23 mouse cellular contexts compared by ENCODE assay signal in the genomic region with DNA sequence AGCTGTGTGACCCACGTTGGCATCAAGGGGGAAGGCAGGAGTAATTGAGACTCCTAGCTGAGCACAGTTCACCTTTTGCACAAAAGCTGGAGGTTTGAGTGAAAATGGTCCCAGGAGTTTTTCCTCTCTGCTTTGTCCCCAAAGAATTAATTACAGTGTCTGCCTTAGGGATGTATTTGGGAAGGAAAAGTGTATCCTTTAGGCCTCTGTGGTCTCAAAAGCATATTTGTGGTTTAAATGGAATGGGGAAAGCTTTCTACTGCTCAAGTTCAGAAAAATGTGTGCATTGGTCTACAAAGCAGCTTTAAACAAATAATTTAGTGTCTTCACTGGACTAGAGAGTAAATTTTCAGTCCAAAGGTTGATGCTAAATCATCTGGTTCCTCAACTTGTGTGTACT.
DNase-seq lines count a peak whose midpoint lies in the region; ATAC-seq and TF ChIP-seq lines count a peak whose summit lies in the region.
"Had no signal": no experiment of that assay in that cellular context is flagged by ENCODE, and none has a peak within 500 bp of the region (broad histone marks: within the 10 kb centered on the region; RNA-seq: fewer than 3 reads in every experiment).

No protein-coding gene starts in this region.

- H3K9ac ChIP-seq in forebrain, embryonic 14.5 days (ENCODE audit: low read length): no peak overlapping the region
- no peak overlapping the region for H3K9ac ChIP-seq in forebrain, embryonic 15.5 days (replicated peaks)
- no peak overlapping the region for H3K9ac ChIP-seq in midbrain, embryonic 13.5 days (replicated peaks)
- no peak overlapping the region for H3K9ac ChIP-seq in midbrain, postnatal 0 days (replicated peaks; ENCODE audit: low read length, poor library complexity, severe bottlenecking)
- H3K9ac ChIP-seq: embryonic facial prominence, embryonic 13.5 days; forebrain, embryonic 13.5 days; forebrain, postnatal 0 days had no signal

- no peak overlapping the region for H3K4me2 ChIP-seq in forebrain, embryonic 14.5 days (ENCODE audit: low read length)
- H3K4me2 ChIP-seq in forebrain, embryonic 15.5 days (replicated peaks): no peak overlapping the region
- H3K4me2 ChIP-seq in midbrain, embryonic 13.5 days (replicated peaks): no peak overlapping the region
- no peak overlapping the region for H3K4me2 ChIP-seq in midbrain, postnatal 0 days (ENCODE audit: low read depth, low read length, poor library complexity, severe bottlenecking)
- H3K4me2 ChIP-seq: embryonic facial prominence, embryonic 13.5 days; forebrain, embryonic 13.5 days had no signal

- H3K36me3 ChIP-seq in forebrain, embryonic 14.5 days (ENCODE audit: control insufficient read depth, insufficient read depth, low read length): no peaks in the 10 kb centered on the region
- no peaks in the 10 kb centered on the region for H3K36me3 ChIP-seq in forebrain, embryonic 15.5 days
- no peaks in the 10 kb centered on the region for H3K36me3 ChIP-seq in midbrain, embryonic 13.5 days
- H3K36me3 ChIP-seq in midbrain, postnatal 0 days (ENCODE audit: insufficient read depth, low read length): no peaks in the 10 kb centered on the region
- H3K36me3 ChIP-seq: embryonic facial prominence, embryonic 13.5 days; G1E had no signal

- no peak overlapping the region for H3K27ac ChIP-seq in forebrain, embryonic 14.5 days (ENCODE audit: low read depth, low read length)
- H3K27ac ChIP-seq in forebrain, embryonic 15.5 days (replicated peaks): no peak overlapping the region
- H3K27ac ChIP-seq in midbrain, embryonic 13.5 days: 0 out of 2 replicates have a peak overlapping the region, but pooled peaks have one; percentile 5
- no peak overlapping the region for H3K27ac ChIP-seq in midbrain, postnatal 0 days (ENCODE audit: low read depth, low read length)
- H3K27ac ChIP-seq: embryonic facial prominence, embryonic 13.5 days; forebrain, embryonic 13.5 days had no signal

- no peak for ATAC-seq in forebrain, embryonic 14.5 days
- ATAC-seq in forebrain, embryonic 15.5 days (replicated peaks): no peak
- no peak for ATAC-seq in midbrain, embryonic 13.5 days
- ATAC-seq in midbrain, postnatal 0 days (ENCODE audit: low FRiP score): no peak
- ATAC-seq: CD4-positive, CD25-positive, alpha-beta regulatory T cell, adult 4 months; forebrain, embryonic 13.5 days; forebrain, postnatal 0 days had no signal

- no peak overlapping the region for H3K4me3 ChIP-seq in forebrain, embryonic 14.5 days (ENCODE audit: low read depth, low read length)
- no peak overlapping the region for H3K4me3 ChIP-seq in forebrain, embryonic 15.5 days
- H3K4me3 ChIP-seq in midbrain, embryonic 13.5 days (replicated peaks): no peak overlapping the region
- no peak overlapping the region for H3K4me3 ChIP-seq in midbrain, postnatal 0 days (ENCODE audit: low read depth, low read length)
- H3K4me3 ChIP-seq: embryonic facial prominence, embryonic 13.5 days; forebrain, embryonic 13.5 days had no signal

- WGBS in forebrain, embryonic 14.5 days: 5% methylated on average over 1 of the region's 1 CpGs
- 14% methylated on average over 1 of the region's 1 CpGs for WGBS in forebrain, embryonic 15.5 days
- 14% methylated on average over 1 of the region's 1 CpGs for WGBS in midbrain, embryonic 13.5 days
- WGBS in midbrain, postnatal 0 days: 22% methylated on average over 1 of the region's 1 CpGs

- no peaks in the 10 kb centered on the region for H3K27me3 ChIP-seq in forebrain, embryonic 14.5 days (replicated peaks; ENCODE audit: control insufficient read depth, insufficient read depth, low read length)
- no peaks in the 10 kb centered on the region for H3K27me3 ChIP-seq in forebrain, embryonic 15.5 days
- H3K27me3 ChIP-seq in midbrain, embryonic 13.5 days: no peaks in the 10 kb centered on the region
- no peaks in the 10 kb centered on the region for H3K27me3 ChIP-seq in midbrain, postnatal 0 days (ENCODE audit: insufficient read depth, low read length)
- H3K27me3 ChIP-seq: CH12.LX; embryonic facial prominence, embryonic 13.5 days; forebrain, embryonic 13.5 days had no signal

- TF ChIP-seq CTCF in midbrain, postnatal 0 days (IDR thresholded peaks at IDR 0.05): no peak

- no peaks in the 10 kb centered on the region for H3K4me1 ChIP-seq in forebrain, embryonic 14.5 days (ENCODE audit: control insufficient read depth, insufficient read depth, low read length)
- H3K4me1 ChIP-seq in forebrain, embryonic 15.5 days: no peaks in the 10 kb centered on the region
- H3K4me1 ChIP-seq in midbrain, embryonic 13.5 days (replicated peaks): no peaks in the 10 kb centered on the region
- no peaks in the 10 kb centered on the region for H3K4me1 ChIP-seq in midbrain, postnatal 0 days (ENCODE audit: insufficient read depth, low read length)
- H3K4me1 ChIP-seq: forebrain, embryonic 13.5 days had no signal

- DNase-seq in embryo, embryonic 10.5 days (ENCODE audit: low spot score): peak; percentile 9
- no peak for DNase-seq in embryo, embryonic 9.5 days (ENCODE audit: extremely low spot score)
- DNase-seq in forebrain, embryonic 14.5 days (ENCODE audit: low spot score): peak; percentile 21
- no peak for DNase-seq in midbrain, postnatal 0 days (ENCODE audit: low spot score)
- no peak for DNase-seq in lung, adult 18-20 months
- DNase-seq: adrenal gland, adult 2 months; adrenal gland, postnatal 10 days; adrenal gland, postnatal 25 days; B cell, adult 2 months; cerebellum, adult 11-12 months; cerebellum, adult 2 months; cerebellum, adult 9-10 months; cerebellum, postnatal 10 days; cerebellum, postnatal 25 days; embryo, embryonic 11 days; forebrain, postnatal 0 days had no signal

- no peaks in the 10 kb centered on the region for H3K9me3 ChIP-seq in forebrain, embryonic 14.5 days (replicated peaks; ENCODE audit: control insufficient read depth, low read length)
- no peaks in the 10 kb centered on the region for H3K9me3 ChIP-seq in forebrain, embryonic 15.5 days
- H3K9me3 ChIP-seq in midbrain, embryonic 13.5 days: no peaks in the 10 kb centered on the region
- no peaks in the 10 kb centered on the region for H3K9me3 ChIP-seq in midbrain, postnatal 0 days (ENCODE audit: low read length)
- H3K9me3 ChIP-seq: embryonic facial prominence, embryonic 13.5 days; forebrain, embryonic 13.5 days; G1E had no signal

Comparison
In these comparisons a context has a peak if more than half of its experiments do, and no peak if none do; other contexts are left out.
1. DNase-seq: peak in embryo, embryonic 10.5 days (single experiment) and forebrain, embryonic 14.5 days (single experiment); none in embryo, embryonic 9.5 days (single experiment), midbrain, postnatal 0 days (single experiment) and lung, adult 18-20 months (0 of 2).